Mouse (Mus musculus): Measurements from ENCODE around the gene Sfxn2.

GRCm38 (mm10) chr19:46548110-46548509 is 25.1 kb upstream of the Sfxn2 start:
- TF ChIP-seq CTCF (conservative IDR thresholded peaks at IDR 0.05; ENCODE audit: low read length) (no peak), NANOG (IDR thresholded peaks at IDR 0.05; ENCODE audit: borderline replicate concordance, low read length) (no peak), POU5F1 (IDR thresholded peaks at IDR 0.05; ENCODE audit: borderline replicate concordance, low read length) (no peak)

Measured in E14TG2a.4 (cell line).